Mouse (Mus musculus) mature B cell (primary cell): ENCODE data around the gene Olfr1392.
"Not testable (repeated sequence)": the region's sequence is repeated elsewhere in the genome, so short reads cannot be mapped to it uniquely, and the experiment has no call there.

Source experiments
- in situ Hi-C: fragments of 300-500 bp; cut with MboI; formaldehyde crosslinking; loops from 2 replicates; pipeline ENCODE4 v1.14.3; 2019

The Olfr1392 gene

DNA sequence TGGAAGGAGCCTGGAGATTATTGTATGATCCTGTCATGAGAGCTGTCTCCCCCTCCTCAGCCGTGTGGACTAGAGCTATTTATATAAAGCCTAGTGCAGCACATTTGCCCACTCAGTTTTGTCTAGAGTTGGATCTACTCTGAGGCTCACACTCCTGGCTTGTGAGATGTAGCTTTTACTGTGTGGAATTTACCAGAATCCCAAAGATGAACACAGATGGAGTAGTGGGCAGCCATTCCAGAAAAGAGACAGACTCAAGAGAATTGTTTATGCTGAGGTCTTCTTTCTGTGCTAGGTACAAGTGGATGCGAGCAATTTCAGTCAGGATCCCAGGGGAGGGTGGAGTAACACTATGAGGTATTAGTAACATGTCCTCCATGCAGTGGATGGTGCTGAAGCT, 2.2 kb downstream of the Olfr1392 start:
- in situ Hi-C loops, result no loop called here

DNA sequence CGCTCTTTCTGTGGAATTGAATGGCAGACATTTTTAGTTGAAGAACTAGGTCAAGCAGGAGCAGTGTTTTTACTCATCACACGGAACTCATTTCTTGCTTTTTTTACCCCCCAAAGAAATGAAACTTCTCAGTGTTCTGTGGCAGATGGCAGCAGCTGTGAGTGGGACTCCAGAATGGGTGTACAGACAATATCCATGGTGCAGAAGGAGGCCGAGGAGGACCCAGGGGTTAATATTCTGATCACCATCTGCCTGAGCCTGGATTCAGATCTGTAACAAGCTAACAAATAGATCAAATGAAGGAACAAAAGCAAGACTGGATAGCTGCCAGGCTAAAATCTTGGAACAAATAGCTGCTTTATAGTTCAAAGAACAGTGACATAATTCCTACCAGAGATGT, 7.7 kb downstream of the Olfr1392 start:
- in situ Hi-C loops, result no loop called here

DNA sequence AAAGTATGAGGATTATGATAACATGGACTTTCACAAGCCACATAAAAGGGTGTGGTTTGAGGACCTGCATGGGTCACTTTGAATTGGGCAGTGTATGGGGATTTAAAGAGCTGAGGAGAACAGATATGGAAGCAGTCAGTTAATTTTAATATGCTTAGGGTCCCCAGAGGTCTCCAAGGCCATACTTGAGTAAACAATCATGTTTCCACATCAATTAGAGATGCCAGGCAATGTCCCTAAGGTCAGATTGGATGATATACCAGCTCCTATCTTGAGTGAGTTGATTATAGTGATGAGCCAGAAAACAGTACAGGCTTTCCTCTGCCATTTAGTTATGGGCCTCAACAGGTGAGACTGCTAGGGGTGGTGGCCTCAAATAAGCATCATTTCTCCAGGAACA, 19.4 kb downstream of the Olfr1392 start, which contains the start of gene Olfr10:
TSS of gene Olfr10 (plus strand) at position 301 of the 400 bp plus-strand sequence.
- in situ Hi-C loops, result no loop called here

DNA sequence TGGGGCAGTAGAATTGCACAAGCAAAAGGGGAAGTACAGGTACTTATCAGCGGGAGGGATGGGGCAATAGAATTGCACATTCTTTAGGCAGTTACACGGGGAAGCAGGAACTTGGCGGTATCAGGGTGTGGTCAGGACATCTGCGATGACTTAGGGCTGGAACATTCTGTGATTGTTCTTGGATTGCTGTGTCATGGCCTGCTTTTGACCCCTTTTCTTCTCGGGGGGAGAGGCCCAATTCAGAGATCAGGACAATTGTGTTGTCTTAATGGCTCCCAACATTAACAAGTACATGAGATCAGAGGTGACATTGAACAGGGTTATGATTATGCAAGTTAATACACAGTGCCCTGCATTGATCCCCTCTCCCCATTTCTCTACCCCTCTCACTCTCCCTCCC, 23.5 kb downstream of the Olfr1392 start:
- in situ Hi-C loops, result not testable (repeated sequence)

GRCm38 (mm10) chr11:49322442-49322841, 37.4 kb downstream of the Olfr1392 start, which contains the start of gene Olfr1391:
Olfr1391 (plus strand) TSS chr11:49322742.
- in situ Hi-C loops, result no loop called here

GRCm38 (mm10) chr11:49326726-49327125, 41.6 kb downstream of the Olfr1392 start:
- in situ Hi-C loops, result no loop called here

- in situ Hi-C loops, result no loop called here
These were observed 44.6 kb downstream of the Olfr1392 start for GRCm38 (mm10) chr11:49329686-49330085.

DNA sequence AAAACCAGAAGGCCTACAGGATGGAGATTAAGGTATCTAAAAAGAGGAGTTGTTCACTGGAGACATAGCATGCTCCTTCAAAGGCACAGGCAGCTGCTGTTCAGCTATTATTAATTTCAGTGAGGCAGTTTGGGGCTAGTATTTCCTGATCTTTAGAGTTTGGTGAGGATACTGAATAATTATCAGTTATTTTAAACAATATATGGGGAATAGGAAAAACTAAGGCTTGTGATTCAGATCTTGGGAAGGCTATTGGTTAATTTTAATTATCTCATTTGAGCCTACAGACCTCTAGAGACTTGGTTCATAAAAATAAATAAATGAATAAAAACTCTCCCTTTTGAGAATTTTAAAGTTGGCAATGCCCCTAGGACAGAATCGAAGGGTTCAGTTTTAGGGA, 49.8 kb downstream of the Olfr1392 start, which contains the start of gene Olfr1390:
TSS of gene Olfr1390 (plus strand) at position 301 of the 400 bp plus-strand sequence.
- in situ Hi-C loops, result no loop called here

- in situ Hi-C loops, result no loop called here
These were observed 52.2 kb downstream of the Olfr1392 start for GRCm38 (mm10) chr11:49337150-49337832.
